Mouse (Mus musculus) MEL (cell line): ENCODE measurements around the gene Serpinb7. TPM values are rescaled to one million over a fixed set of nuclear protein-coding genes. Genes with fewer than 3 reads are reported as not detected.

Experiments used
- DNase-seq: peaks from one replicate; pipeline ENCODE4 v3.0.0; 2011; ENCODE audit warnings: low read depth, low spot score
- H3K27ac ChIP-seq: 2 replicates; pipeline ENCODE4 v1.5.1; 2012; ENCODE audit warnings: low read depth, mild to moderate bottlenecking, control low read depth, low read length, moderate library complexity; ENCODE audit not compliant: control insufficient read depth
- H3K27me3 ChIP-seq, 2 experiments: fragments of 150-350 bp in 1 of 2; sonication (generic) in 1 of 2; 2 replicates each; pipeline ENCODE4 v1.6.1; 2012; ENCODE audit warnings: low read length in 2 of 2, mild to moderate bottlenecking in 2 of 2, improper control_type of control experiment in 1 of 2, moderate library complexity in 1 of 2; ENCODE audit not compliant: insufficient read depth in 2 of 2, control insufficient read depth in 1 of 2
- H3K36me3 ChIP-seq, 2 experiments: 2 replicates each; pipeline ENCODE4 v1.6.1; 2012 to 2014; ENCODE audit warnings: low read length in 2 of 2, improper control_type of control experiment in 1 of 2, inconsistent platforms in 1 of 2, mild to moderate bottlenecking in 1 of 2; ENCODE audit not compliant: insufficient read depth in 2 of 2, control insufficient read depth in 1 of 2
- H3K4me1 ChIP-seq, 2 experiments: fragments of 150-350 bp in 1 of 2; sonication (generic) in 1 of 2; 2 replicates each; pipeline ENCODE4 v1.6.1; 2012; ENCODE audit warnings: low read length in 2 of 2, improper control_type of control experiment in 1 of 2, mild to moderate bottlenecking in 1 of 2; ENCODE audit not compliant: insufficient read depth in 2 of 2, control insufficient read depth in 1 of 2
- H3K4me3 ChIP-seq, 2 experiments: fragments of 150-350 bp in 1 of 2; sonication (generic) in 1 of 2; 2 replicates each; pipeline ENCODE4 v1.5.1; 2012; ENCODE audit warnings: low read depth in 2 of 2, low read length in 2 of 2, mild to moderate bottlenecking in 2 of 2, moderate library complexity in 2 of 2, control low read depth in 1 of 2, improper control_type of control experiment in 1 of 2; ENCODE audit not compliant: control insufficient read depth in 1 of 2, insufficient read depth in 1 of 2
- H3K79me2 ChIP-seq: 2 replicates; pipeline ENCODE4 v1.6.1; 2012; ENCODE audit warnings: mild to moderate bottlenecking, low read length, moderate library complexity; ENCODE audit not compliant: control insufficient read depth, poor library complexity, insufficient read depth
- H3K9ac ChIP-seq: 2 replicates; pipeline ENCODE4 v1.6.1; 2012; ENCODE audit warnings: low read depth, mild to moderate bottlenecking, control low read depth, low read length, moderate library complexity; ENCODE audit not compliant: control insufficient read depth, poor library complexity, severe bottlenecking
- H3K9me3 ChIP-seq: fragments of 150-350 bp; sonication (generic); replicated peaks from 2 replicates; pipeline ENCODE4 v1.6.1; 2012; ENCODE audit warnings: mild to moderate bottlenecking, low read length, improper control_type of control experiment, moderate library complexity; ENCODE audit not compliant: insufficient read depth
- CTCF ChIP-seq, 3 experiments: IDR thresholded peaks in 2 of 3; conservative IDR thresholded peaks in 1 of 3; 2 replicates each; pipeline ENCODE4 v1.5.1; 2011 to 2012; ENCODE audit warnings: low read length in 3 of 3, low read depth in 2 of 3, mild to moderate bottlenecking in 2 of 3, improper control_type of control experiment in 1 of 3, inconsistent platforms in 1 of 3, mixed read lengths in 1 of 3, moderate library complexity in 1 of 3; ENCODE audit not compliant: control insufficient read depth in 1 of 3, insufficient read depth in 1 of 3, poor library complexity in 1 of 3, severe bottlenecking in 1 of 3
- JUND ChIP-seq: IDR thresholded peaks from 2 replicates; pipeline ENCODE4 v1.6.1; 2011; ENCODE audit warnings: low read depth, mild to moderate bottlenecking, improper control_type of control experiment, low read length
- MAFK ChIP-seq: IDR thresholded peaks from 2 replicates; pipeline ENCODE4 v1.6.1; 2011; ENCODE audit warnings: low read depth, mild to moderate bottlenecking, low read length, improper control_type of control experiment, borderline replicate concordance
- MEF2A ChIP-seq: IDR thresholded peaks from 2 replicates; pipeline ENCODE4 v1.6.1; 2014; ENCODE audit warnings: low read depth, mild to moderate bottlenecking, inconsistent platforms, low read length, improper control_type of control experiment; ENCODE audit not compliant: poor library complexity, insufficient replicate concordance, severe bottlenecking; ENCODE audit errors: extremely low read depth
- MXI1 ChIP-seq: IDR thresholded peaks from 2 replicates; pipeline ENCODE4 v1.6.1; 2011; ENCODE audit warnings: mild to moderate bottlenecking, low read depth, low read length, improper control_type of control experiment
- MYC ChIP-seq: IDR thresholded peaks from 2 replicates; pipeline ENCODE4 v1.6.1; 2011; ENCODE audit warnings: low read depth, mild to moderate bottlenecking, low read length, improper control_type of control experiment, moderate library complexity
- POLR2A ChIP-seq, 2 experiments: IDR thresholded peaks; 2 replicates each; pipeline ENCODE4 v1.6.1; 2011 to 2012; ENCODE audit warnings: low read length in 2 of 2, mild to moderate bottlenecking in 2 of 2, control low read depth in 1 of 2, improper control_type of control experiment in 1 of 2, low read depth in 1 of 2, moderate library complexity in 1 of 2; ENCODE audit not compliant: control insufficient read depth in 1 of 2, insufficient read depth in 1 of 2, poor library complexity in 1 of 2
- POLR2AphosphoS5 ChIP-seq: IDR thresholded peaks from 2 replicates; pipeline ENCODE4 v1.6.1; 2012; ENCODE audit warnings: low read depth, borderline replicate concordance, mild to moderate bottlenecking, inconsistent platforms, low read length, moderate library complexity, mixed read lengths
- RAD21 ChIP-seq: IDR thresholded peaks from 2 replicates; pipeline ENCODE4 v1.6.1; 2011; ENCODE audit warnings: mild to moderate bottlenecking, low read depth, low read length, improper control_type of control experiment
- SIN3A ChIP-seq: IDR thresholded peaks from 2 replicates; pipeline ENCODE4 v1.6.1; 2012; ENCODE audit warnings: low read length, improper control_type of control experiment, inconsistent platforms
- SMC3 ChIP-seq: IDR thresholded peaks from 2 replicates; pipeline ENCODE4 v1.6.1; 2011; ENCODE audit warnings: low read depth, low read length, improper control_type of control experiment
- TAL1 ChIP-seq: IDR thresholded peaks from 2 replicates; pipeline ENCODE4 v1.6.1; 2012; ENCODE audit warnings: mild to moderate bottlenecking, inconsistent platforms, low read length, moderate library complexity, mixed read lengths
- TBP ChIP-seq: IDR thresholded peaks from 2 replicates; pipeline ENCODE4 v1.8.0; 2011; ENCODE audit warnings: low read depth, low read length, improper control_type of control experiment
- TCF12 ChIP-seq: IDR thresholded peaks from 2 replicates; pipeline ENCODE4 v1.6.1; 2014; ENCODE audit warnings: low read depth, mild to moderate bottlenecking, inconsistent platforms, low read length, improper control_type of control experiment, moderate library complexity
- UBTF ChIP-seq: IDR thresholded peaks from 2 replicates; pipeline ENCODE4 v1.6.1; 2012; ENCODE audit warnings: low read depth, mild to moderate bottlenecking, inconsistent platforms, low read length, improper control_type of control experiment, moderate library complexity, borderline replicate concordance; ENCODE audit not compliant: insufficient read depth
- ZC3H11A ChIP-seq: IDR thresholded peaks from 2 replicates; pipeline ENCODE4 v1.6.1; 2012; ENCODE audit warnings: low read depth, mild to moderate bottlenecking, inconsistent platforms, low read length, improper control_type of control experiment
- ZKSCAN1 ChIP-seq: IDR thresholded peaks from 2 replicates; pipeline ENCODE4 v1.6.1; 2012; ENCODE audit warnings: low read depth, mild to moderate bottlenecking, inconsistent platforms, low read length, improper control_type of control experiment, moderate library complexity
- ZMIZ1 ChIP-seq: IDR thresholded peaks from 2 replicates; pipeline ENCODE4 v1.6.1; 2012; ENCODE audit warnings: low read depth, mild to moderate bottlenecking, inconsistent platforms, low read length, improper control_type of control experiment, moderate library complexity
- ZNF384 ChIP-seq: IDR thresholded peaks from 2 replicates; pipeline ENCODE4 v1.6.1; 2012; ENCODE audit warnings: low read depth, mild to moderate bottlenecking, inconsistent platforms, low read length, improper control_type of control experiment
- polyA plus RNA-seq, 2 experiments: library from polyadenylated mRNA; stranded (reverse) in 1 of 2; unstranded in 1 of 2; fragments of >175 nt in 1 of 2; fragments of >200 nt in 1 of 2; gene quantifications; 2 replicates each; pipeline versions ENCODE4 v1.2.1 to v1.2.4; 2012; ENCODE audit warnings: low replicate concordance in 2 of 2, low read depth in 1 of 2; ENCODE audit not compliant: insufficient read length in 2 of 2, insufficient read depth in 1 of 2, missing spikeins in 1 of 2
- total RNA-seq: library from RNA; depleted of rRNA; stranded (reverse); fragments of 300-350 nt; gene quantifications from 2 replicates; pipeline ENCODE4 v1.2.3, GENCODE M21; 2012

Gene Serpinb7
- total and polyA plus RNA-seq, 3 experiments = not detected

DNA sequence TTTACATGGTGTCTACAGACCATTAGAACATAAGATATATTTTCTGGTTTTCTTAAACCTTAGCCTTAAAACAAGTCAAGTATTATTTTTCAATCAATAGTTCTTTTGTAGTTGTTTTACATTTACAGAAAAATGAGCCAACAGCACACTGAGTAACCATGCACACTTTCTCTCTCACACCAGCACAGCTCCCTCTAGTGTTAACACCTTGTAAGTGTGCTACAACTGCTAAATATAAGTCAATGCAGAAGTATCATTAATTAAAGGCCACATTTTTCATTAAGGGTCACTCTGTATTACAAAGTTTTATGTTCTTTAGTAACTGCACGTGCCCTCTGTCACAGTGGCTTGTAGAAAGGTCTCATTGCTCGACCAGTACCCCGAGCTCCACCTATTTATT, 46.4 kb upstream of the Serpinb7 start:
- Histone ChIP-seq H3K36me3 (no peaks in the 10 kb centered on the region), H3K9me3 (no peaks in the 10 kb centered on the region), H3K4me3 (no peak overlapping the region), H3K4me1 (no peaks in the 10 kb centered on the region), H3K79me2 (no peaks in the 10 kb centered on the region), H3K27me3 (no peaks in the 10 kb centered on the region; a peak in 1 of 4 replicates), H3K9ac (no peak overlapping the region), H3K27ac (no peak overlapping the region)
- TF ChIP-seq UBTF (no peak), RAD21 (peak; percentile 59), ZC3H11A (peak; percentile 40; the same call in 1 of the 2 replicates), TBP (no peak), SMC3 (peak; percentile 86), CTCF (IDR thresholded peaks at IDR 0.05 in 2 of 3, conservative IDR thresholded peaks at IDR 0.05 in 1 of 3; ENCODE audit: control insufficient read depth in 1 of 3, insufficient read depth in 1 of 3, low read depth in 2 of 3, low read length in 3 of 3, poor library complexity in 1 of 3, severe bottlenecking in 1 of 3) (peak; percentile 52 to 91 (median 91)), MYC (0 out of 2 replicates have a peak, but pooled peaks have one; percentile 34)
- DNase-seq = peak; percentile 66

DNA sequence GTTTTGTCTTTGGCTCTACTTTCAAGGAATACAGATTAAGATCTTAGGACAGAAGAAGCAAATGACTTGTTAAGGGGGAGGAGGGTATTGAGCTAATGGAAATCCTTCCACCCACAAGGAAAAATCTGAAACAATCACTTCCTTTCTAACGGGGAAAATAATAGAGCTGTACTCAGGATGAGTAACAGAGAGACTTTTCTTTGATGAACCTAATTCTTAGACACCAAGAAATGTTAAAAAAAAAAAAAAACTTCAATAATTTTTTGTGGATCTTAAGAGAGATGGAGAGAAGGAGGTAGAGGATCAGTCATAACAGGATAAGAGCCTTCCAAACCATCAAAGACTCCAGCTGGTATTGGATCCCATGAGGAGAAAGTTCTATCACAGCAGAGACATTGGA, 38.6 kb upstream of the Serpinb7 start, which contains the start of gene Serpinb11:
Gene Serpinb11, plus strand, starts transcription at position 301 of the 400 bp plus-strand sequence.
- H3K4me1 ChIP-seq = no peaks in the 10 kb centered on the region
- H3K4me3 ChIP-seq = no peak within 1 kb of the TSS
- H3K27me3 ChIP-seq = peaks cover 3 to 6% of the 10 kb centered on the region in 2 experiments
- H3K36me3 ChIP-seq = no peaks in the 10 kb centered on the region
- H3K9me3 ChIP-seq = no peaks in the 10 kb centered on the region
- no peaks in the 10 kb centered on the region for H3K79me2 ChIP-seq
- H3K9ac ChIP-seq = no peak within 1 kb of the TSS
- no peak for DNase-seq
- TF ChIP-seq TBP = no peak
- no peak for TF ChIP-seq MAFK
- TF ChIP-seq MXI1 = no peak
- no peak for TF ChIP-seq POLR2A (IDR thresholded peaks at IDR 0.05; ENCODE audit: control insufficient read depth in 1 of 2, insufficient read depth in 1 of 2, low read depth in 1 of 2, low read length in 2 of 2, poor library complexity in 1 of 2)
- TF ChIP-seq SIN3A = no peak
- no peak for TF ChIP-seq ZC3H11A
- no peak for TF ChIP-seq TAL1
- no peak for TF ChIP-seq CTCF (IDR thresholded peaks at IDR 0.05 in 2 of 3, conservative IDR thresholded peaks at IDR 0.05 in 1 of 3; ENCODE audit: control insufficient read depth in 1 of 3, insufficient read depth in 1 of 3, low read depth in 2 of 3, low read length in 3 of 3, poor library complexity in 1 of 3, severe bottlenecking in 1 of 3)
- no peak for TF ChIP-seq JUND
- no peak for TF ChIP-seq SMC3
- TF ChIP-seq MEF2A = no peak
- no peak for TF ChIP-seq UBTF
- no peak for TF ChIP-seq ZMIZ1
- no peak for TF ChIP-seq ZKSCAN1
- TF ChIP-seq POLR2AphosphoS5 = no peak
- no peak for TF ChIP-seq ZNF384
- TF ChIP-seq RAD21 = no peak
- TF ChIP-seq TCF12 = no peak
- H3K27ac ChIP-seq = no peak within 1 kb of the TSS
